8 mouse cellular contexts compared by ENCODE assay signal in genomic region chr4:126102061-126102841, GRCm38 (mm10). TPM values are rescaled to one million over a fixed set of nuclear protein-coding genes. Genes with fewer than 3 reads are reported as not detected.
DNase-seq lines count a peak whose midpoint lies in the region; ATAC-seq and TF ChIP-seq lines count a peak whose summit lies in the region.

No protein-coding gene starts in this region.

- no peaks in the 10 kb centered on the region for H3K27me3 ChIP-seq in neural tube, embryonic 11.5 days (ENCODE audit: control insufficient read depth, insufficient read depth, low read length)
- no peaks in the 10 kb centered on the region for H3K27me3 ChIP-seq in kidney, embryonic 16.5 days (ENCODE audit: insufficient read depth, low read length)
- H3K27me3 ChIP-seq in stomach, postnatal 0 days (ENCODE audit: control insufficient read depth, insufficient read depth, low read length), result no peaks in the 10 kb centered on the region

- ATAC-seq in neural tube, embryonic 11.5 days (ENCODE audit: insufficient read depth, low FRiP score, low TSS enrichment), result no peak
- peak; percentile 38 for ATAC-seq in granulocyte monocyte progenitor cell, adult 5-6 weeks (replicated peaks; ENCODE audit: poor library complexity, severe bottlenecking)
- no peak for ATAC-seq in kidney, embryonic 16.5 days (ENCODE audit: low FRiP score, low TSS enrichment)
- no peak for ATAC-seq in stomach, postnatal 0 days (ENCODE audit: low FRiP score, low TSS enrichment)

- H3K36me3 ChIP-seq in neural tube, embryonic 11.5 days (ENCODE audit: control insufficient read depth, insufficient read depth, low read length), result no peaks in the 10 kb centered on the region
- H3K36me3 ChIP-seq in kidney, embryonic 16.5 days (ENCODE audit: insufficient read depth, low read length), result 0 out of 2 replicates have a peak, but pooled peaks cover 5% of the 10 kb centered on the region
- H3K36me3 ChIP-seq in stomach, postnatal 0 days (ENCODE audit: control insufficient read depth, insufficient read depth, low read length), result no peaks in the 10 kb centered on the region

- H3K4me3 ChIP-seq in neural tube, embryonic 11.5 days (ENCODE audit: low read depth, low read length), result no peak overlapping the region
- peak overlapping the region; percentile 52 for H3K4me3 ChIP-seq in bone marrow macrophage, adult 2 months (ENCODE audit: insufficient read depth, low read length)
- H3K4me3 ChIP-seq in kidney, embryonic 16.5 days (ENCODE audit: low read length), result no peak overlapping the region
- no peak overlapping the region for H3K4me3 ChIP-seq in stomach, postnatal 0 days (ENCODE audit: low read depth, low read length)

- WGBS in neural tube, embryonic 11.5 days, result 38% methylated on average over 7 of the region's 7 CpGs
- 45% methylated on average over 7 of the region's 7 CpGs for WGBS in kidney, embryonic 16.5 days
- WGBS in stomach, postnatal 0 days, result 38% methylated on average over 7 of the region's 7 CpGs

- no peaks in the 10 kb centered on the region for H3K9me3 ChIP-seq in neural tube, embryonic 11.5 days (ENCODE audit: control insufficient read depth, low read length)
- no peaks in the 10 kb centered on the region for H3K9me3 ChIP-seq in kidney, embryonic 16.5 days (ENCODE audit: low read length)
- no peaks in the 10 kb centered on the region for H3K9me3 ChIP-seq in stomach, postnatal 0 days (ENCODE audit: control insufficient read depth, low read length)

- no peak overlapping the region for H3K9ac ChIP-seq in neural tube, embryonic 11.5 days (ENCODE audit: low read length)
- peak overlapping the region; percentile 62 for H3K9ac ChIP-seq in kidney, embryonic 16.5 days (replicated peaks; ENCODE audit: low read length)
- H3K9ac ChIP-seq in stomach, postnatal 0 days (ENCODE audit: low read length), result no peak overlapping the region

- no peak for TF ChIP-seq POLR2A in bone marrow macrophage, adult 2 months (IDR thresholded peaks at IDR 0.05; ENCODE audit: borderline replicate concordance, low read depth, low read length)

- peaks cover 20% of the 10 kb centered on the region for H3K4me1 ChIP-seq in neural tube, embryonic 11.5 days (ENCODE audit: control insufficient read depth, insufficient read depth, low read length)
- H3K4me1 ChIP-seq in bone marrow macrophage, adult 2 months (ENCODE audit: control insufficient read depth, insufficient read depth, low read length), result peaks cover 41% of the 10 kb centered on the region
- peaks cover 32% of the 10 kb centered on the region for H3K4me1 ChIP-seq in kidney, embryonic 16.5 days (ENCODE audit: insufficient read depth, low read length)
- H3K4me1 ChIP-seq in stomach, postnatal 0 days (replicated peaks; ENCODE audit: control insufficient read depth, insufficient read depth), result peaks cover 10% of the 10 kb centered on the region

- H3K4me2 ChIP-seq in neural tube, embryonic 11.5 days (ENCODE audit: low read depth), result 0 out of 2 replicates have a peak overlapping the region, but pooled peaks have one; percentile 97
- peak overlapping the region; percentile 98 for H3K4me2 ChIP-seq in kidney, embryonic 16.5 days (replicated peaks; ENCODE audit: low read depth, low read length)
- H3K4me2 ChIP-seq in stomach, postnatal 0 days (replicated peaks; ENCODE audit: low read depth), result peak overlapping the region; percentile 90

- TF ChIP-seq EP300 in stomach, postnatal 0 days (optimal IDR thresholded peaks at IDR 0.05), result no peak

- no peak for DNase-seq in neural tube, embryonic 11.5 days (ENCODE audit: low spot score)
- DNase-seq in neural tube, embryonic 10.5 days (ENCODE audit: extremely low spot score, low spot score), result no peak
- DNase-seq in lung, postnatal 10 days, result peak; percentile 67
- DNase-seq in stomach, postnatal 0 days (ENCODE audit: low spot score), result peak; percentile 37
- no peak for DNase-seq in T-cell, adult 2 months (ENCODE audit: low spot score)

- H3K27ac ChIP-seq in neural tube, embryonic 11.5 days (ENCODE audit: low read depth, low read length), result no peak overlapping the region
- H3K27ac ChIP-seq in bone marrow macrophage, adult 2 months (ENCODE audit: insufficient read depth, low read depth, low read length), result peak overlapping the region; percentile 89
- H3K27ac ChIP-seq in kidney, embryonic 16.5 days (ENCODE audit: low read length), result peak overlapping the region; percentile 84
- H3K27ac ChIP-seq in stomach, postnatal 0 days (replicated peaks), result peak overlapping the region; percentile 95

- no peak for TF ChIP-seq CTCF in bone marrow macrophage, adult 2 months (IDR thresholded peaks at IDR 0.05; ENCODE audit: low read depth, low read length)
- TF ChIP-seq CTCF in stomach, postnatal 0 days (IDR thresholded peaks at IDR 0.05; ENCODE audit: low read depth), result 0 out of 2 replicates have a peak, but pooled peaks have one; percentile 1

RNA-seq across cellular contexts. Expression of gene Stk40, which starts 1.5 kb away (rescaled TPM):
- polyA plus RNA-seq in neural tube, embryonic 11.5 days (2014; fragmentation: Nextera tagmentation; extraction: Ambion mirVana), result 32.5 and 32.8 TPM in 2 replicates
- polyA plus RNA-seq in bone marrow macrophage, adult 2 months (2012; ENCODE audit: insufficient read depth, insufficient read length, missing spikeins), result 25.5 and 26.5 TPM in 2 replicates
- total RNA-seq in granulocyte monocyte progenitor cell, adult 5-6 weeks (2014; fragmentation: Nextera tagmentation), result 5.9 and 6.3 TPM in 2 replicates
- total RNA-seq in granulocyte monocyte progenitor cell, adult 5-6 weeks (2017), result 2.9 and 3.6 TPM in 2 replicates
- 43.9 and 44.5 TPM in 2 replicates for polyA plus RNA-seq in kidney, embryonic 16.5 days (2015; fragmentation: Nextera tagmentation; extraction: Ambion mirVana)
- 17.3 and 20.2 TPM in 2 replicates for polyA plus RNA-seq in stomach, postnatal 0 days (2015; fragmentation: Nextera tagmentation; extraction: Ambion mirVana)

RNA-seq across cellular contexts. Expression of gene Lsm10, which starts 5.8 kb away (rescaled TPM):
- 39.5 and 42.6 TPM in 2 replicates for polyA plus RNA-seq in neural tube, embryonic 11.5 days (2014; fragmentation: Nextera tagmentation; extraction: Ambion mirVana)
- 37.9 and 38.6 TPM in 2 replicates for polyA plus RNA-seq in bone marrow macrophage, adult 2 months (2012; ENCODE audit: insufficient read depth, insufficient read length, missing spikeins)
- 14.2 and 23.0 TPM in 2 replicates for total RNA-seq in granulocyte monocyte progenitor cell, adult 5-6 weeks (2014; fragmentation: Nextera tagmentation)
- total RNA-seq in granulocyte monocyte progenitor cell, adult 5-6 weeks (2017), result 10.9 and 12.5 TPM in 2 replicates
- 55.3 and 59.3 TPM in 2 replicates for polyA plus RNA-seq in kidney, embryonic 16.5 days (2015; fragmentation: Nextera tagmentation; extraction: Ambion mirVana)
- 41.8 and 46.5 TPM in 2 replicates for polyA plus RNA-seq in stomach, postnatal 0 days (2015; fragmentation: Nextera tagmentation; extraction: Ambion mirVana)

RNA-seq across cellular contexts. Expression of gene Oscp1, which starts 43.9 kb away (rescaled TPM):
- 21.4 and 23.0 TPM in 2 replicates for polyA plus RNA-seq in neural tube, embryonic 11.5 days (2014; fragmentation: Nextera tagmentation; extraction: Ambion mirVana)
- polyA plus RNA-seq in bone marrow macrophage, adult 2 months (2012; ENCODE audit: insufficient read depth, insufficient read length, missing spikeins), result 3.7 and 6.2 TPM in 2 replicates
- 4.6 and 12.2 TPM in 2 replicates for total RNA-seq in granulocyte monocyte progenitor cell, adult 5-6 weeks (2014; fragmentation: Nextera tagmentation)
- total RNA-seq in granulocyte monocyte progenitor cell, adult 5-6 weeks (2017), result 4.4 and 20.5 TPM in 2 replicates
- 19.6 TPM in 2 replicates for polyA plus RNA-seq in kidney, embryonic 16.5 days (2015; fragmentation: Nextera tagmentation; extraction: Ambion mirVana)
- 3.6 and 5.1 TPM in 2 replicates for polyA plus RNA-seq in stomach, postnatal 0 days (2015; fragmentation: Nextera tagmentation; extraction: Ambion mirVana)

RNA-seq across cellular contexts. Expression of gene Eva1b, which starts 45.3 kb away (rescaled TPM):
- polyA plus RNA-seq in neural tube, embryonic 11.5 days (2014; fragmentation: Nextera tagmentation; extraction: Ambion mirVana), result 42.5 and 43.4 TPM in 2 replicates
- polyA plus RNA-seq in bone marrow macrophage, adult 2 months (2012; ENCODE audit: insufficient read depth, insufficient read length, missing spikeins), result 20.7 and 23.1 TPM in 2 replicates
- total RNA-seq in granulocyte monocyte progenitor cell, adult 5-6 weeks (2014; fragmentation: Nextera tagmentation), result 0.73 and 1.1 TPM in 2 replicates
- total RNA-seq in granulocyte monocyte progenitor cell, adult 5-6 weeks (2017), result 1.0 and 2.4 TPM in 2 replicates
- polyA plus RNA-seq in kidney, embryonic 16.5 days (2015; fragmentation: Nextera tagmentation; extraction: Ambion mirVana), result 99.9 and 103 TPM in 2 replicates
- 39.7 and 39.9 TPM in 2 replicates for polyA plus RNA-seq in stomach, postnatal 0 days (2015; fragmentation: Nextera tagmentation; extraction: Ambion mirVana)

RNA-seq across cellular contexts. Expression of gene Mrps15, which starts 55.5 kb away (rescaled TPM):
- polyA plus RNA-seq in neural tube, embryonic 11.5 days (2014; fragmentation: Nextera tagmentation; extraction: Ambion mirVana), result 125 and 134 TPM in 2 replicates
- 93.3 and 98.8 TPM in 2 replicates for polyA plus RNA-seq in bone marrow macrophage, adult 2 months (2012; ENCODE audit: insufficient read depth, insufficient read length, missing spikeins)
- 135 and 152 TPM in 2 replicates for total RNA-seq in granulocyte monocyte progenitor cell, adult 5-6 weeks (2014; fragmentation: Nextera tagmentation)
- total RNA-seq in granulocyte monocyte progenitor cell, adult 5-6 weeks (2017), result 64.2 and 89.9 TPM in 2 replicates
- 130 and 146 TPM in 2 replicates for polyA plus RNA-seq in kidney, embryonic 16.5 days (2015; fragmentation: Nextera tagmentation; extraction: Ambion mirVana)
- 81.9 and 90.0 TPM in 2 replicates for polyA plus RNA-seq in stomach, postnatal 0 days (2015; fragmentation: Nextera tagmentation; extraction: Ambion mirVana)

Comparison
In these comparisons a context has a peak if more than half of its experiments do, and no peak if none do; other contexts are left out.
1. DNase-seq: peak in lung, postnatal 10 days (single experiment) and stomach, postnatal 0 days (single experiment); none in neural tube, embryonic 11.5 days (single experiment), neural tube, embryonic 10.5 days (single experiment) and T-cell, adult 2 months (single experiment).
2. Peak in every context shown above with its lines, with median percentiles within 50 percentile points of each other: H3K4me2 ChIP-seq.